Mouse (Mus musculus): ENCODE results near the gene Pkdrej. TPM values are rescaled to one million over a fixed set of nuclear protein-coding genes. Genes with fewer than 3 reads are reported as not detected.
A peak's percentile ranks its signal among the peaks of the same experiment; 100 is the strongest.

Pkdrej gene
- polyA plus RNA-seq, 1 experiment = 0.05 TPM

DNA sequence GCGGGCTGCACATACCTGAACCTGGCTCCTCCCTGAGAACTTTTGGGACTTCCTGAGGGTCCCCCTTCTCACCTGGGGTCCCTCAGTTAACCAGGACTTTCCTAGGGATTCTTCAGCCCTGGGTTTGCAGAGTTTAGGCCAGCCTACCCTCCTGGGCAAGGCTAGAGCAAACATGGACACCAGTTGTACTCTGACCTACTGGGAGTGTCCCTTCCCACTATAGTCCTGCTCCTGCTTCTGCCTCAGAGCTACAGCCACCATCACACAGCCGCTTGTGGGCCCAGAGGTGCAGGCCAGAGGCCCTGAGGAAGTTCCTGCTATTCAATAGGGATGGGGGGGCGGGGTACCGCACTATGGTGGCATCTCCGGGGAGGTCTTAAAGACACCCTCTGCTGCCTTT lies 7.9 kb upstream of the Pkdrej start:
- no peaks in the 10 kb centered on the region for H3K36me3 ChIP-seq (ENCODE audit: control insufficient read depth, insufficient read depth, low read length)
- H3K27ac ChIP-seq (ENCODE audit: insufficient read depth, low read depth, low read length) = no peak overlapping the region
- TF ChIP-seq POLR2A (IDR thresholded peaks at IDR 0.05; ENCODE audit: low read depth, low read length) = no peak
- TF ChIP-seq CTCF (IDR thresholded peaks at IDR 0.05; ENCODE audit: extremely low read depth, insufficient read length, insufficient replicate concordance, low read depth, low read length) = no peak
- no peak overlapping the region for H3K4me3 ChIP-seq (ENCODE audit: low read depth, low read length)
- H3K27me3 ChIP-seq (ENCODE audit: control insufficient read depth, insufficient read depth, low read length) = no peaks in the 10 kb centered on the region
- peaks cover 11% of the 10 kb centered on the region; the same call in 1 of the 2 replicates for H3K4me1 ChIP-seq (ENCODE audit: control insufficient read depth, insufficient read depth, insufficient read length, low read length)
- WGBS = 58% methylated on average over 5 of the region's 5 CpGs

DNA sequence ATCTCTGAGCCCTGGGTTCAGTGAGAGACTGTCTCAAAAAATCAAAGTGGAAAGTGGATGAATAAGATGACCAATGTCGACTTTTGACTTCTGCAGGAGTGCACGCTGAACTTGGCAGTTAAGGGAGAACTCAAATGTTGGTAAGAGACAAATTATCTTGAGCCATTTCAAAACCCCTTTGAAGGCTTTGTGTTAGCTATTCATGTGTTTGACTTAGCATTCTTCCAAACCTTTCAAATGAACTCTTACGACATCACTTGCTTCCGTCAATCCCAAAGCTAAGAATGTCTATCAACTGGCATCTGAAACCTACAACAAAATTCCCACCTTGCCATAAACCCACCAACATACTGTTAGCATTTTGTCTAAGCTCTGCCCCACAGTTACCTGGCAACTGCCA lies 6.5 kb upstream of the Pkdrej start:
- TF ChIP-seq CTCF (IDR thresholded peaks at IDR 0.05; ENCODE audit: extremely low read depth, insufficient read length, insufficient replicate concordance, low read depth, low read length) (no peak), POLR2A (IDR thresholded peaks at IDR 0.05; ENCODE audit: low read depth, low read length) (no peak)
- Histone ChIP-seq H3K36me3 (ENCODE audit: control insufficient read depth, insufficient read depth, low read length) (no peaks in the 10 kb centered on the region), H3K27ac (ENCODE audit: insufficient read depth, low read depth, low read length) (no peak overlapping the region), H3K4me1 (ENCODE audit: control insufficient read depth, insufficient read depth, insufficient read length, low read length) (peaks cover 11% of the 10 kb centered on the region; the same call in 1 of the 2 replicates), H3K4me3 (ENCODE audit: low read depth, low read length) (no peak overlapping the region), H3K27me3 (ENCODE audit: control insufficient read depth, insufficient read depth, low read length) (no peaks in the 10 kb centered on the region)
- 78% methylated on average over 4 of the region's 4 CpGs for WGBS

DNA sequence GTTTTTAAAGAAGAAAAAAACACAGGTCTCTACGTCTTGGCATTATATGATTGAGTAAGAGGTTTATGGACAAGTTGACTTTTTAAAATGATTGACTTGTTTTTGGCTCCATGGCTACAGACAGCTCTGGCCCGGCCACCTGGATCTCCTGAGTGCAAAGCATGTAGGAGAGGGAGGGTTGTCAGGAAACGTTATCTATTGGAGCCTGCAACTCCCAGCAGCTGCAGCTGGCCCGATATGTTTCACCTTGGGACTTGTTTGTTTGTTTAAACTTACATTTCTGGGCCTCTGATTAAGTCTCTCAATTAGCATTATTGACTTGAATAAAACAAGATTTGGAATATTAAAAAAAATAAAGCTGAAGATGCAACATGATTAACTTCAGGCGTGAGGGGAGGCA lies 5.1 kb upstream of the Pkdrej start:
- Histone ChIP-seq H3K27me3 (ENCODE audit: control insufficient read depth, insufficient read depth, low read length) (no peaks in the 10 kb centered on the region; the same call in 1 of the 2 replicates), H3K27ac (ENCODE audit: insufficient read depth, low read depth, low read length) (no peak overlapping the region), H3K36me3 (ENCODE audit: control insufficient read depth, insufficient read depth, low read length) (no peaks in the 10 kb centered on the region), H3K4me1 (ENCODE audit: control insufficient read depth, insufficient read depth, insufficient read length, low read length) (peaks cover 7% of the 10 kb centered on the region; the same call in 1 of the 2 replicates), H3K4me3 (ENCODE audit: low read depth, low read length) (no peak overlapping the region)
- TF ChIP-seq CTCF (IDR thresholded peaks at IDR 0.05; ENCODE audit: extremely low read depth, insufficient read length, insufficient replicate concordance, low read depth, low read length) = no peak
- TF ChIP-seq POLR2A (IDR thresholded peaks at IDR 0.05; ENCODE audit: low read depth, low read length) = no peak
- 30% methylated on average over 5 of the region's 5 CpGs for WGBS

DNA sequence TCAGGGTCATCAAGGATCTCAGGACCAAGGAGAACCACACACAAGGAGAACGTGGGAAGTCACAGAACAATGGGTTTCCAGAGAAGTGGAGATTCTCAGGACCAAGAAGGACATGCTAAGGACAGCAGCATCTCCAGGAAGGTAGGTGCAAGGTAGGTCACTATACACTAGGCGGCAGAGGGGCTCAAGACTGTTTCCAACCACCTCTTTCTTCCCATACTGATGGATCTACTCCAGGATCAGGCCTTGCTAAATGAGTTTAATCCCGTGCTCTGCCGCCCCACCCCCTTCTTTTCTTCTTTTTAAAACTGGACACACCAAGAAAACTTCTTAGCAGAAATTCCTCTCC lies 451 bp upstream of the Pkdrej start:
- TF ChIP-seq CTCF (IDR thresholded peaks at IDR 0.05; ENCODE audit: extremely low read depth, insufficient read length, insufficient replicate concordance, low read depth, low read length) (peak; percentile 23; the same call in 1 of the 2 replicates), POLR2A (IDR thresholded peaks at IDR 0.05; ENCODE audit: low read depth, low read length) (no peak)
- peak overlapping the region; percentile 52 for H3K4me3 ChIP-seq (ENCODE audit: low read depth, low read length)
- WGBS = 22% methylated on average over 4 of the region's 4 CpGs
- no peak overlapping the region for H3K27ac ChIP-seq (ENCODE audit: insufficient read depth, low read depth, low read length)
- H3K4me1 ChIP-seq (ENCODE audit: control insufficient read depth, insufficient read depth, insufficient read length, low read length) = peaks cover 3% of the 10 kb centered on the region; the same call in 1 of the 2 replicates
- no peaks in the 10 kb centered on the region; the same call in 1 of the 2 replicates for H3K27me3 ChIP-seq (ENCODE audit: control insufficient read depth, insufficient read depth, low read length)
- H3K36me3 ChIP-seq (ENCODE audit: control insufficient read depth, insufficient read depth, low read length) = no peaks in the 10 kb centered on the region

DNA sequence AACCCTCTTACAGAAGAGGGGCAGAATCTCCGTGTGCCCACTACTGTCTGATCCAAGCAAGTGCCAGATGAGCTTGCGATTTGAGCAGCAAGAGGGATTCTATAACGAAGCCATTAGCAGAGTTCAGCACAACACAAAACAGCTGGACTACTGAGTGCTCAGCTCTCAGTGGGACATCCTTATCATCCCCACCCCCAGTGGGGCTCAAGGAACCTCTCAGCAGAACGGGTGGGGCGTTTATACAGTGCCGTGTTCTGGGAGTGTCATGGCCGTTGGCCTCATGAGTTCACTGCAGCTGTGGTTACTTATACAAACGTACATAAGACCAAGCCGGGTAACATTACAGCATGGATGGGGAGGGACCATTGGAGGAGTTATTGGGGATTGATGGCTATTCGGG lies 8.1 kb downstream of the Pkdrej start:
- TF ChIP-seq CTCF (IDR thresholded peaks at IDR 0.05; ENCODE audit: extremely low read depth, insufficient read length, insufficient replicate concordance, low read depth, low read length) (no peak), POLR2A (IDR thresholded peaks at IDR 0.05; ENCODE audit: low read depth, low read length) (no peak)
- Histone ChIP-seq H3K27me3 (ENCODE audit: control insufficient read depth, insufficient read depth, low read length) (no peaks in the 10 kb centered on the region), H3K4me3 (ENCODE audit: low read depth, low read length) (no peak overlapping the region), H3K27ac (ENCODE audit: insufficient read depth, low read depth, low read length) (no peak overlapping the region), H3K4me1 (ENCODE audit: control insufficient read depth, insufficient read depth, insufficient read length, low read length) (peaks cover 3% of the 10 kb centered on the region; the same call in 1 of the 2 replicates), H3K36me3 (ENCODE audit: control insufficient read depth, insufficient read depth, low read length) (no peaks in the 10 kb centered on the region)
- 33% methylated on average over 10 of the region's 10 CpGs for WGBS

DNA sequence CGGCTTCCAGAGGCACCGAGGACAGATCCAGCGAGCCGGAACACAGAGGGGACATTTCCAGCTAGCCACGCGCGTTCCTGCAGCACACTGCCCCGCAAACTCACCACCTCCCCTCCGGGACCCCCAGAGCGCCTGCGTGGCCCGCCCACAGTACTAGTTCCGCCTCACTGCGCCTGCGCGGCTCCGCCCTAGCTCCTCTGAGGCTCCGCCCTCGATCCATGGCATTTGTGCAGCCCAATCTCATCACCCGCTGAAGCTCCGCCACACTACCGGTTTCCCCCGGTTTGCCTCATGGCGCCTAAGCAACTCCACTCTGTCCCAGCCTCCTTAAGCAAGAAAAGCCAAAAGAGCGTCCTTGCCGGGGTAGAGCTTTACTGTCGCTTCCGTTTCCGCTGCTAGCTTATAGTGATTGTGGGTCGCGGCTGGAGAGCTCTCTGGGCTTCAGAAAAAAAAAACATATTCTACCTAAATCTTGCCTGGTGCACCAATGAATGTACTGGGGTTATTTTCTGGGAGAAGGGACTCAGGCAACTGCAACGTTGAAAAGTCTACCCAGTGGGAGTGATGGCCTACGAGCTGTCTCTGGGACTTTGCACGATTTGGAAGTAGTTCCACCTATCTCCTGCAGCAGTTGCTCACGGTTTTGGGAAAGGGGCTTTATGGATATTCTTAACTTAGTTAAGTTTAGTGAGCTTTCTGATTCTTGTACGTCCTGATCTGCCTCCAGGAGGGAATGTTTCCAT lies 9.8 kb downstream of the Pkdrej start, which contains the start of gene Cdpf1:
Gene Cdpf1, minus strand, starts transcription at position 163 of the 743 bp plus-strand sequence.
- 2% methylated on average over 36 of the region's 36 CpGs for WGBS
- H3K4me1 ChIP-seq (ENCODE audit: control insufficient read depth, insufficient read depth, insufficient read length, low read length) = peaks cover 3% of the 10 kb centered on the region; the same call in 1 of the 2 replicates
- H3K27ac ChIP-seq (ENCODE audit: insufficient read depth, low read depth, low read length) = peak within 1 kb of the TSS; percentile 79
- H3K4me3 ChIP-seq (ENCODE audit: low read depth, low read length) = peak within 1 kb of the TSS; percentile 85
- no peaks in the 10 kb centered on the region for H3K27me3 ChIP-seq (ENCODE audit: control insufficient read depth, insufficient read depth, low read length)
- H3K36me3 ChIP-seq (ENCODE audit: control insufficient read depth, insufficient read depth, low read length) = peaks cover 5% of the 10 kb centered on the region; the same call in 1 of the 2 replicates
- TF ChIP-seq POLR2A (IDR thresholded peaks at IDR 0.05; ENCODE audit: low read depth, low read length) (peak; percentile 79), CTCF (IDR thresholded peaks at IDR 0.05; ENCODE audit: extremely low read depth, insufficient read length, insufficient replicate concordance, low read depth, low read length) (peak; percentile 10; the same call in 1 of the 2 replicates)

DNA sequence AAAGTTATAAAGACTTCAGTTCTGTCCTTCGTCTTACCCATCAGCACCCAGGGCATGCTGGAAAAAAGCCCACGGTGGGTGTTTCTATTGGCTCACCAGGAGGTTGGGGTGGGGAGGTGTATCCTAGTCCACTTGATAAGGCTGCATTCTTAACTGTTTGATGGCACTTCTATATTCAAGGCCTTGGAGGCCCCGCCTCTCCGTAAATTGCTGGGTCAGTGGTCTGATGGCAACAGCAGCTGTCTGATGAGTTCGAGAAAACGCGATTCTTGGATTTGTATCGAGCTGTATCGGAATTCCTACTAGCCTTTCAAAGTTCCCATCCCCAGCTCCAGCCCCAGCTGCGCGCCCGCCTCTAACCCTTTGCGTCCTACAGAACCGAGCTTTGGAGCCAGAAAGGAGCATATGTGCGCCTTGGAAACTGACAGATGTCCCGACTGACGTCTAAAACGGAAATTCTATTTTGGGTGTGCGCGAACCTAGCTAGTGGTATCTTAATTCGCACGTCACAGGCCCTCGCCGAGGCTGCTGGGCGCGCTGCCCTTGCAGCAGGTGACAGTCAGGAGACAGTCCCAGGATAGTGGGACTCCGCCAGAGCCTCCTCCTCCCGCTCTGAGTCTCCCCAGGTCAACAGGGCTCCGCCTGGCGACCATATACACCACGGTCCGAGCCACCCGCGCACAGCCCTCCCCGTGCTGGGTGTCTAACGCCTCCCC lies 10.6 kb downstream of the Pkdrej start:
- peak overlapping the region; percentile 79 for H3K27ac ChIP-seq (ENCODE audit: insufficient read depth, low read depth, low read length)
- TF ChIP-seq CTCF (IDR thresholded peaks at IDR 0.05; ENCODE audit: extremely low read depth, insufficient read length, insufficient replicate concordance, low read depth, low read length) = peak; percentile 18; the same call in 1 of the 2 replicates
- TF ChIP-seq POLR2A (IDR thresholded peaks at IDR 0.05; ENCODE audit: low read depth, low read length) = no peak
- peaks cover 3% of the 10 kb centered on the region; the same call in 1 of the 2 replicates for H3K4me1 ChIP-seq (ENCODE audit: control insufficient read depth, insufficient read depth, insufficient read length, low read length)
- no peaks in the 10 kb centered on the region for H3K27me3 ChIP-seq (ENCODE audit: control insufficient read depth, insufficient read depth, low read length)
- under 1% methylated on average over 36 of the region's 36 CpGs for WGBS
- H3K36me3 ChIP-seq (ENCODE audit: control insufficient read depth, insufficient read depth, low read length) = peaks cover 5% of the 10 kb centered on the region; the same call in 1 of the 2 replicates
- H3K4me3 ChIP-seq (ENCODE audit: low read depth, low read length) = peak overlapping the region; percentile 85

All from small intestine, adult 2 months (tissue).